Mouse (Mus musculus) kidney, adult 9 months (tissue): Measurements from ENCODE around the gene Ucn3.

Source experiments
- DNase-seq: peaks from one replicate; pipeline ENCODE4 v3.0.0; 2022

The Ucn3 gene

GRCm38 (mm10) chr13:3891479-3892087, 53.6 kb downstream of the Ucn3 start:
- DNase-seq: peak; percentile 87
